Mouse (Mus musculus): ENCODE data around the gene Pyroxd1.

Gene Pyroxd1

GRCm38 (mm10) chr6:142378576-142379330, 33.3 kb downstream of the Pyroxd1 start:
- no peak for DNase-seq

- DNase-seq = no peak
Measured at GRCm38 (mm10) chr6:142379961-142380360, 34.5 kb downstream of the Pyroxd1 start.

DNA sequence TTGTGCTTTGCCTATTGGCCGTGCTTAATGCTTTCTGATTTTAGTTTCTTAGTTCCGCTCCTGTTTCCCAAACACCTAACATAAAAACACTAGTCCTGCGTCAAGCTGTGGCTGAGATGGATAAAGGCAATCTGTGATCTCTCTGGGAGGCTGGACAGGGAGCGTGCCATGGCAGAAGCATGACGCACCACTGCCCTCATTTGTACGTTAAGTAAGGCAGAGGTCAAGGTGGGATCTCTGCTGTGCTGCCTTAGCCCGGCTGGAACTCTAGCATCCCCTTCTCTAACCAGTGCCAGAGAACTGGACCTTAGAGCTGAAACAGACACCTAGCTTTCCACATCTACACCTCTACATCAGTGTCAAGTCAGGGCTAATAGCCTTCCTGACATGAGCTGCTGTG, 36.2 kb downstream of the Pyroxd1 start:
- no peak for DNase-seq

DNA sequence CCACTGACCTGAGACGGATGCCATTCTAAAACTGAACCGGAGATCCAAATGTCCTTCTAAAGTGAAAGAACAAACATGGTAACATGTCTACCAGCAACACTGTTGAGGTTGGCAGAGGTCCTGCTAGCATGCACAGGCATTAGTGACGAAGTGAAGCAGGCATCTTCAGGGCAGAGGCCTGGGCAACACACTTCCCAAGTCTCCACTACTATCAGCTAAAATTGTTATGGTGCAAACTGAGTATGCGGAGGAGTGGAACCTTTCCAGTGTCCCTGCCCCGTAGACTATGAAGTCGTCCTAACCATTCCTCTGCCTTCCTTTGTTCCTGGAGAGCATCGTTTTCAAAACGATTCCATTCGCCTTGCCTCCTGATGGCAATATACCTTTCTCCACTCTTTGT, 39.1 kb downstream of the Pyroxd1 start:
- DNase-seq = no peak

GRCm38 (mm10) chr6:142386285-142387010, 41.0 kb downstream of the Pyroxd1 start:
- no peak for DNase-seq

DNA sequence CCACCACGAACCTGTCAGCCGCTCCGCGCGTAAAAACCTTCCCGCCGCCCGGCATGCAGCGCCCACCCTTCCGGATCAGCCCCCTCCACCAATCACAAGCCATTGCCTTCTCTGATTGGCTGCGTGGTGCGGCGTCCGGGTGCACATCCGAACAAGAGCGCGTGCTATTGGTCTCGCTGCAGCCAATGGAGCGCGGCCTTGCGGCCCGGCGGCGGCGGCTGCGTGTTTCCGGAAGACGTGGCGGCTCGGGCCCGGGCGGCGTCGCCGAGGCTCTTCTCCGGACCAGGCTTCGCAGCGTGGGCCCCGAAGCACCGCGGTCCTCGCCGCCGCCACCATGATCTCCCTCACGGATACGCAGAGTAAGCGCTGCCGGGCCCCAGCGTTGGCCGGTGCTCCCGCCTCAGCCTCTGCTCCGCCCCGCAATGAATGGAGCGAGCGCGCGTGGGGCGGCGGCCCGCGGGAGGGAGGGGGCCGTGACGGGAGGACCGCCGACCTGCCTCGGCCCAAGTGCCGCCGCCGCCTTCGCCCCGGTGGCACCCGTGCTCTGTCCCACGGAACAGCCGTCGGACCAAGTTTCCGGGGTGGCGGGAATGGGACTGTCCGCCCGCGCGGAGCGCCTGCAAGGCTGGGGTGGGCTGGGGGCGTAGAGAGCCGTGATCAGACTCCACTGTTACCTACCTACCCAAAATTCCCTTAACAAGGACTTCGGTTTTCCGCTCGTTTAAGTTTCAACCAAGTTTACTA, 41.7 kb downstream of the Pyroxd1 start, which contains the start of the genes Recql and Golt1b:
Gene Recql (minus strand): TSS at position 77 of the 744 bp plus-strand sequence.
Gene Golt1b (plus strand): TSS at position 211 of the 744 bp plus-strand sequence.
- peak; percentile 98 for DNase-seq

DNA sequence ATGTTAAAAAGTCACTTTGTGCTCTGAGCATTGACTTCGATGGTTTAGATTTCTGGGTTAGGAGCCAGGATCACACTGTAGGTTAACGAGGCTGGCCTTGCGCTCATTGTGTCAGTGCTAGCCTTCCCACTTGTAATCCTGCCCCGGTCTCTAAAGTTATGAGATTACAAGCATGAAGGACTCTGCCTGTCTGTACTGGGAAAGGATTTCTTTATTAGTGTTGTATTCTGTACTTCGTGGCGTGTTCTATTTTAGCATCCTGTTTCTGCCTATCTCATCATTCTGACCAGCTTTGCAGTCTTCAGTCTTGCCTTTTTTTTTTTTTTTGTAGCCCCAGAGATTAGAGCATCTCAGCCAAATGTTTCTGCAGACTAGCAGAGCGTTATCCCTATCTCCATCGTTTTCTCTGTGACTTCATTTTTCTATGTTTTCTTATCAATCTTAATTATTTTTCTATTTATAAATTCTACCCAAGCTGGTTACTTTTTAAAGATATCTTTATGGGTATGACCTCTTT, 42.4 kb downstream of the Pyroxd1 start:
- DNase-seq = no peak

DNA sequence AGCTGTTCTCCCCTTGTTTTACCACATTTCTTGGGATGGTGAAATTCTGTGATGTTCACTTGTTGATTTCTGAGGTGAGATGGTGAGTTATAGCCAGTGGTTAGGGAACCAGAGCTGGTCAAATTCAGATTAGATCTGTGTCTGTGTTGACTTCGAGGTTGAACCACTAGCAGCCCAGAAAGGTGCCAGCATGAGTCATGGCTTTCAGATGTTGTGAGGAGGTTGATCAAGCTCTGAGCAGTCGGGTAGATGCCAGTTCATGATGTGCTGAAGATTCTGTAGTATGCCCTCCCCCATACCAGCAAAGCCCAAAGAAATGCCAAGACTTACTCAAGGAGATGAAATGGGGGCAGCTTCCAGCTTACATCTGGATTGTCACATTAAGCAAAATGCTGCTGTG, 43.6 kb downstream of the Pyroxd1 start:
- no peak for DNase-seq

DNA sequence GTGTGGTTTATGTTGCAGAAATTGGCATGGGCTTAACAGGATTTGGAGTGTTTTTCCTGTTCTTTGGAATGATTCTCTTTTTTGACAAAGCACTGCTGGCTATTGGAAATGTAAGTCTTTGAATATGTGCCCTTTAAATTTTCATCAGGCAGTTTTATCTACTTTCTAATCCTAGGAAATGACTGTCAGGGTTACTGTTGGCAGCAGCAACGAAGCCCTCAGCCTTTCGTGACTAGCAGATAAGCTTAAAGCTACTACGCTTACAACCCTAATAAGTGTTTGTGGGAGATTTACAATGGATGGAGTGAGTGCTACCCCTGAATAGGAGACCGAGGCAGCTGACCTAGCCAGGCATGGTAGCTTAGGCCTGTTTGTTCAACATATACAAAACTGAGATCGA, 46.9 kb downstream of the Pyroxd1 start:
- DNase-seq = no peak

- no peak for DNase-seq
Measured at GRCm38 (mm10) chr6:142394669-142395068, 49.2 kb downstream of the Pyroxd1 start.

- DNase-seq = no peak
Measured at GRCm38 (mm10) chr6:142395756-142396155, 50.3 kb downstream of the Pyroxd1 start.

DNA sequence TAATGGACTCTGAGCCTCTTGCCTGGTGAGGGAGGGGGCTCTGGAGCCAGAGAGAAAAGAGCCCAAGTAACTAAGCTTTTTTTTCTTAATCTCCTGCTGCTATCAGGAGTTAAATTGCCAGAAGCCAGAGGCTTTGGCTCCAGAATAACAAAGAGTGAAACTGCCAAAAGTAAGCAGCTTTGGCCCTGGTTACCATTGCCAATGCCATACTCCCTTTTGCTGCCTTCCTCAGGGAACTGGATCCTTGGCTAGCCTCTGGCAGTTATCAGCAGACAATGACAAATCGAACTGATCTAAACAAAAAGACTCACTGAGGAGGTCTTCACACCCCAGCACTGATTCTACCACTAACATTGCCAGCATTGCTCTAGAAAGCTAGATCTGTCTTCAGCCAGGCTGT, 65.7 kb downstream of the Pyroxd1 start:
- DNase-seq = no peak

All from kidney, postnatal 10 days (tissue).